Comparison of ENCODE assay signal across 7 mouse cellular contexts in genomic region chr3:98975777-98976176, GRCm38 (mm10).
DNase-seq lines count a peak whose midpoint lies in the region; ATAC-seq and TF ChIP-seq lines count a peak whose summit lies in the region.

No protein-coding gene starts in this region.

- no peaks in the 10 kb centered on the region for H3K27me3 ChIP-seq in intestine, postnatal 0 days (replicated peaks; ENCODE audit: control insufficient read depth, insufficient read depth, low read length)

- H3K9me3 ChIP-seq in intestine, postnatal 0 days (ENCODE audit: control insufficient read depth), result no peaks in the 10 kb centered on the region

- peak; percentile 85 for TF ChIP-seq CTCF in layer of hippocampus, adult 2 months (conservative IDR thresholded peaks at IDR 0.05)
- TF ChIP-seq CTCF in intestine, postnatal 0 days (IDR thresholded peaks at IDR 0.05; ENCODE audit: low read depth), result peak; percentile 80

- no peak overlapping the region for H3K27ac ChIP-seq in layer of hippocampus, adult 2 months
- no peak overlapping the region for H3K27ac ChIP-seq in intestine, postnatal 0 days (ENCODE audit: low read depth, low read length)

- H3K4me3 ChIP-seq in layer of hippocampus, adult 2 months, result no peak overlapping the region
- H3K4me3 ChIP-seq in intestine, postnatal 0 days (ENCODE audit: low read depth, low read length), result no peak overlapping the region

- ATAC-seq in intestine, postnatal 0 days, result no peak
- no peak for ATAC-seq in monocyte, adult 5-6 weeks (replicated peaks; ENCODE audit: insufficient number of reproducible peaks, low FRiP score, low TSS enrichment, poor library complexity, severe bottlenecking)

- H3K4me2 ChIP-seq in intestine, postnatal 0 days (replicated peaks; ENCODE audit: low read depth), result no peak overlapping the region

- peak; percentile 27 to 47 for DNase-seq in layer of hippocampus, adult 2 months (ENCODE audit: low spot score in 2 of 2)
- DNase-seq in layer of hippocampus, adult 8-10 months (ENCODE audit: low spot score in 2 of 2), result no peak
- DNase-seq in NIH3T3 (ENCODE audit: low read depth), result peak; percentile 72
- peak; percentile 41 to 68 for DNase-seq in cerebellum, postnatal 10 days
- DNase-seq in mesoderm, embryonic 11.5 days (ENCODE audit: low read depth, low spot score), result peak; percentile 60

- H3K9ac ChIP-seq in intestine, postnatal 0 days (ENCODE audit: low read depth, low read length), result no peak overlapping the region

- no peaks in the 10 kb centered on the region for H3K4me1 ChIP-seq in intestine, postnatal 0 days (replicated peaks; ENCODE audit: control insufficient read depth, insufficient read depth, low read length)

- H3K36me3 ChIP-seq in intestine, postnatal 0 days (ENCODE audit: control insufficient read depth, insufficient read depth), result no peaks in the 10 kb centered on the region

- WGBS in intestine, postnatal 0 days, result 2% methylated on average over 3 of the region's 3 CpGs

Comparison
In these comparisons a context has a peak if more than half of its experiments do, and no peak if none do; other contexts are left out.
1. DNase-seq: peak in layer of hippocampus, adult 2 months (2 of 2), NIH3T3 (single experiment), cerebellum, postnatal 10 days (2 of 2) and mesoderm, embryonic 11.5 days (single experiment); none in layer of hippocampus, adult 8-10 months (0 of 2).